In genomic region chr12:86889103-86889644, GRCm38 (mm10) we compare ENCODE assay signal across 8 mouse cellular contexts. TPM values are rescaled to one million over a fixed set of nuclear protein-coding genes. Genes with fewer than 3 reads are reported as not detected.
A peak's percentile ranks its signal among the peaks of the same experiment; 100 is the strongest.
DNase-seq lines count a peak whose midpoint lies in the region; ATAC-seq and TF ChIP-seq lines count a peak whose summit lies in the region.

No protein-coding gene starts in this region.

- no peaks in the 10 kb centered on the region for H3K9me3 ChIP-seq in CH12.LX (replicated peaks; ENCODE audit: low read length)
- H3K9me3 ChIP-seq in forebrain, postnatal 0 days (ENCODE audit: low read length) = no peaks in the 10 kb centered on the region
- H3K9me3 ChIP-seq in midbrain, embryonic 11.5 days (ENCODE audit: control insufficient read depth, low read length) = no peaks in the 10 kb centered on the region

- in situ Hi-C loops in CH12.LX (cut with MboI; ENCODE audit: low pct_ligation_motif_present, low pct_unique_long_range_greater_than_20kb, low sequenced_read_pairs) = loop anchor here (5.0 kb wide), 1 partner anchor 57 kb away; no protein-coding TSS in a partner anchor

- no peak for TF ChIP-seq EP300 in CH12.LX (IDR thresholded peaks at IDR 0.05; ENCODE audit: low read length)

- no peaks in the 10 kb centered on the region for H3K79me2 ChIP-seq in CH12.LX (replicated peaks; ENCODE audit: control insufficient read depth, extremely low read depth, insufficient read depth, poor library complexity, severe bottlenecking)

- peak; percentile 37; the same call in 1 of the 2 replicates for TF ChIP-seq POLR2A in CH12.LX (IDR thresholded peaks at IDR 0.05; ENCODE audit: low read depth, low read length)

- intact Hi-C loops in left cerebral cortex, postnatal 10 days (cut with DNase I) = no loop called here

- ATAC-seq in forebrain, postnatal 0 days = no peak
- ATAC-seq in midbrain, embryonic 11.5 days (ENCODE audit: low FRiP score) = no peak
- no peak for ATAC-seq in erythroid progenitor cell, adult 5-6 weeks (replicated peaks; ENCODE audit: low FRiP score, poor library complexity, severe bottlenecking)

- peak overlapping the region; percentile 35 to 58 (median 56) for H3K4me3 ChIP-seq in CH12.LX (replicated peaks in 1 of 3; ENCODE audit: low read depth in 2 of 3, low read length in 2 of 3, poor library complexity in 1 of 3)
- H3K4me3 ChIP-seq in forebrain, postnatal 0 days (ENCODE audit: low read depth, low read length) = no peak overlapping the region
- H3K4me3 ChIP-seq in midbrain, embryonic 11.5 days (ENCODE audit: low read depth, low read length) = no peak overlapping the region

- H3K27me3 ChIP-seq in CH12.LX (replicated peaks) = no peaks in the 10 kb centered on the region
- H3K27me3 ChIP-seq in forebrain, postnatal 0 days (ENCODE audit: insufficient read depth, low read length) = no peaks in the 10 kb centered on the region
- no peaks in the 10 kb centered on the region for H3K27me3 ChIP-seq in midbrain, embryonic 11.5 days (ENCODE audit: control insufficient read depth, insufficient read depth, low read length)

- TF ChIP-seq RAD21 in CH12.LX (IDR thresholded peaks at IDR 0.05; ENCODE audit: low read depth, low read length) = no peak

- no peak for TF ChIP-seq CTCF in CH12.LX (conservative IDR thresholded peaks at IDR 0.05 in 1 of 2, IDR thresholded peaks at IDR 0.05 in 1 of 2; ENCODE audit: low read depth in 2 of 2, low read length in 2 of 2)
- TF ChIP-seq CTCF in forebrain, postnatal 0 days (IDR thresholded peaks at IDR 0.05; ENCODE audit: low read depth) = no peak

- H3K4me1 ChIP-seq in CH12.LX (ENCODE audit: control insufficient read depth in 1 of 2, insufficient read depth in 2 of 2) = peaks cover 21 to 73% of the 10 kb centered on the region in 2 experiments
- peaks cover 77% of the 10 kb centered on the region for H3K4me1 ChIP-seq in forebrain, postnatal 0 days (ENCODE audit: insufficient read depth)
- H3K4me1 ChIP-seq in midbrain, embryonic 11.5 days (ENCODE audit: control insufficient read depth, insufficient read depth, low read length) = peaks cover 87% of the 10 kb centered on the region

- peak; percentile 89 for DNase-seq in 416B (ENCODE audit: low read depth)
- no peak for DNase-seq in CH12.LX (ENCODE audit: extremely low read depth)
- no peak for DNase-seq in forebrain, postnatal 0 days
- peak; percentile 56 to 81 for DNase-seq in kidney, postnatal 25 days
- DNase-seq in midbrain, embryonic 11.5 days (ENCODE audit: low spot score, missing footprints) = peak; percentile 89
- DNase-seq in left cerebral cortex, postnatal 10 days (ENCODE audit: extremely low spot score in 1 of 2, low spot score in 2 of 2) = no peak
- no peak for DNase-seq in left cerebral cortex, adult 11 months (ENCODE audit: low spot score)

- dilution Hi-C loops in CH12.LX (cut with MboI; ENCODE audit: extremely low pct_ligation_motif_present, extremely low pct_unique_long_range_greater_than_20kb, low sequenced_read_pairs) = no loop called here

- H3K36me3 ChIP-seq in CH12.LX (replicated peaks in 1 of 2; ENCODE audit: control insufficient read depth in 1 of 2, insufficient read depth in 1 of 2, low read length in 1 of 2) = no peaks in the 10 kb centered on the region
- no peaks in the 10 kb centered on the region for H3K36me3 ChIP-seq in forebrain, postnatal 0 days (ENCODE audit: insufficient read depth)
- no peaks in the 10 kb centered on the region for H3K36me3 ChIP-seq in midbrain, embryonic 11.5 days (ENCODE audit: control insufficient read depth, insufficient read depth, low read length)

- peak overlapping the region; percentile 92 for H3K9ac ChIP-seq in CH12.LX (ENCODE audit: insufficient read depth, low read depth)
- no peak overlapping the region for H3K9ac ChIP-seq in forebrain, postnatal 0 days
- H3K9ac ChIP-seq in midbrain, embryonic 11.5 days (ENCODE audit: low read length) = peak overlapping the region; percentile 50

- H3K4me2 ChIP-seq in CH12.LX (ENCODE audit: insufficient read depth, low read depth, poor library complexity, severe bottlenecking) = peak overlapping the region; percentile 39
- peak overlapping the region; percentile 65 for H3K4me2 ChIP-seq in forebrain, postnatal 0 days (ENCODE audit: low read depth)
- peak overlapping the region; percentile 41 for H3K4me2 ChIP-seq in midbrain, embryonic 11.5 days

- H3K27ac ChIP-seq in CH12.LX (ENCODE audit: insufficient read depth, low read depth) = peak overlapping the region; percentile 82
- H3K27ac ChIP-seq in forebrain, postnatal 0 days (ENCODE audit: low read depth, low read length) = peak overlapping the region; percentile 82
- peak overlapping the region; percentile 84 for H3K27ac ChIP-seq in midbrain, embryonic 11.5 days (ENCODE audit: low read depth, low read length)

- WGBS in forebrain, postnatal 0 days = 16% methylated on average over 7 of the region's 7 CpGs
- WGBS in midbrain, embryonic 11.5 days = 8% methylated on average over 7 of the region's 7 CpGs

TF ChIP-seq in CH12.LX, 34 proteins besides CTCF, POLR2A, EP300 and RAD21:
- TF ChIP-seq TBP (conservative IDR thresholded peaks at IDR 0.05; ENCODE audit: low read depth, low read length) (no peak), BHLHE40 (IDR thresholded peaks at IDR 0.05; ENCODE audit: low read depth, low read length) (0 out of 2 replicates have a peak, but pooled peaks have one; percentile 1), ZMIZ1 (IDR thresholded peaks at IDR 0.05; ENCODE audit: low read depth, low read length) (no peak)

RNA-seq across cellular contexts. Expression of gene Irf2bpl, which starts 4.6 kb away (rescaled TPM):
- 19.6 and 21.4 TPM in 2 replicates for total RNA-seq in CH12.LX (2012; rRNA removed)
- 7.0 and 8.2 TPM in 2 replicates for total RNA-seq in CH12.LX (2014; rRNA removed)
- 10.2 and 12.1 TPM in 2 replicates for polyA plus RNA-seq in CH12.LX (2012; ENCODE audit: insufficient read length, low read depth)
- 134 and 161 TPM in 2 replicates for total RNA-seq in forebrain, postnatal 0 days (2014; rRNA removed)
- 86.3 and 95.7 TPM in 2 replicates for polyA plus RNA-seq in forebrain, postnatal 0 days (2015; fragmentation: Nextera tagmentation; extraction: Ambion mirVana)
- 24.4 and 26.4 TPM in 2 replicates for polyA plus RNA-seq in midbrain, embryonic 11.5 days (2014; fragmentation: Nextera tagmentation; extraction: Ambion mirVana)
- total RNA-seq in left cerebral cortex, postnatal 10 days (2021) = 10 to 100 TPM; 86.4 to 89.5 TPM
- 0.72 and 2.5 TPM in 2 replicates for total RNA-seq in erythroid progenitor cell, adult 5-6 weeks (2015; ENCODE audit: low replicate concordance)
- 0.53 and 1.5 TPM in 2 replicates for total RNA-seq in erythroid progenitor cell, adult 5-6 weeks (2017; ENCODE audit: low replicate concordance)

RNA-seq across cellular contexts. Expression of gene Cipc, which starts 57.7 kb away (rescaled TPM):
- total RNA-seq in CH12.LX (2012; rRNA removed) (18.7 and 19.6 TPM in 2 replicates), CH12.LX (2014; rRNA removed) (15.7 and 16.7 TPM in 2 replicates)
- polyA plus RNA-seq in CH12.LX (2012; ENCODE audit: insufficient read length, low read depth) = 17.5 and 20.5 TPM in 2 replicates
- total RNA-seq in forebrain, postnatal 0 days (2014; rRNA removed) = 53.1 and 62.9 TPM in 2 replicates
- polyA plus RNA-seq in forebrain, postnatal 0 days (2015; fragmentation: Nextera tagmentation; extraction: Ambion mirVana) = 28.4 and 38.1 TPM in 2 replicates
- 37.9 and 38.4 TPM in 2 replicates for polyA plus RNA-seq in midbrain, embryonic 11.5 days (2014; fragmentation: Nextera tagmentation; extraction: Ambion mirVana)
- total RNA-seq in left cerebral cortex, postnatal 10 days (2021) = 10 to 100 TPM; 59.9 to 61.9 TPM
- total RNA-seq in erythroid progenitor cell, adult 5-6 weeks (2015; ENCODE audit: low replicate concordance) = 8.6 and 9.2 TPM in 2 replicates
- 5.8 and 16.4 TPM in 2 replicates for total RNA-seq in erythroid progenitor cell, adult 5-6 weeks (2017; ENCODE audit: low replicate concordance)

Comparison
In these comparisons a context has a peak if more than half of its experiments do, and no peak if none do; other contexts are left out.
1. DNase-seq: peak in 416B (single experiment), kidney, postnatal 25 days (2 of 2) and midbrain, embryonic 11.5 days (single experiment); none in CH12.LX (single experiment), forebrain, postnatal 0 days (single experiment), left cerebral cortex, postnatal 10 days (0 of 2) and left cerebral cortex, adult 11 months (single experiment).
2. H3K4me3 ChIP-seq: peak in CH12.LX (3 of 3); none in forebrain, postnatal 0 days (single experiment) and midbrain, embryonic 11.5 days (single experiment).
3. Peak in every context shown above with its lines, with median percentiles within 50 percentile points of each other: H3K27ac ChIP-seq and H3K4me2 ChIP-seq.